Mouse (Mus musculus) liver, adult 2 months (tissue): Measurements from ENCODE around the gene Mmp27.

Experiments used
- CTCF ChIP-seq: fragments of 200-500 bp; IDR thresholded peaks from 2 replicates; pipeline ENCODE4 v1.5.1; 2011; ENCODE audit warnings: low read depth, low read length, control low read depth
- POLR2A ChIP-seq: fragments of 200-500 bp; IDR thresholded peaks from 2 replicates; pipeline ENCODE4 v1.6.1; 2011; ENCODE audit warnings: low read length, control low read depth; ENCODE audit not compliant: insufficient read depth; ENCODE audit errors: extremely low read depth

GRCm38 (mm10) chr9:7567923-7568322 lies 3.3 kb upstream of the Mmp27 start:
- TF ChIP-seq CTCF (no peak), POLR2A (no peak)
